Mouse (Mus musculus): ENCODE measurements at regions not wholly inside any gene's neighbourhood (a gene's known extent, or its start where the extent isn't known, plus 50 kb on each side); places are given as distances from the start of the nearest gene placed in this dataset.

DNA sequence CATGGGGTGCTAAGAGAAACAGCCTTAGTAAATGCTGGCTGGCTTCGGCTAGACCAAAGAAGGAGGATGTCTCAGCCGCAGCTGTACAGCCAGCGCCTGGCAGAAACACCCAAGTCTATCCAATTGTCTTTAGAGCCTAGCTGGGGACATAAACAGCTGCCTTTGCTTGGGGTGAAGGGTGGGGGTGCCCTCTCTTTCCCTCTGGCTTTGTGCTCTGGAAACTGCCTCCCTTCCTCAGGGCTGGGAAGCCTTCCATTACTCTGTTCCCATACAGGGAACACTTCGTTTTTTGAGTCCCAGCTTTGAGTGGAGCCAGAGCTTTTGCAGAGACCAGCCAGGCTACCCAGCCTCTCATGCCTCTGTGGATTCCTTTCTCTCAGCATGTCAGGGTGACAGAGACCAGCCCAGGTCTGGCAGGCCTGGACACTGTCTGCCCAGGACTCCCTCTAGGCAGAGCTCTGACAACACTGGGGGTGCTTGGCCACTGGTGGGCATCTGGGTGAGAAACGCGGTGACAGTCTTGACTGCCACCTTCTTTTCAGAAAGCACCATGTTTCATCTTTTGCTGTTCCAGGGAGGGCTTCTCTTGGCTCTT is 421.2 kb upstream of the Tbx3 start:
- TF ChIP-seq CTCF (IDR thresholded peaks at IDR 0.05; ENCODE audit: insufficient read depth, low read depth, low read length) (no peak), POLR2A (IDR thresholded peaks at IDR 0.05; ENCODE audit: insufficient read depth, low read depth, low read length) (no peak)
